Mouse (Mus musculus): ENCODE results near the gene Vps53.

DNA sequence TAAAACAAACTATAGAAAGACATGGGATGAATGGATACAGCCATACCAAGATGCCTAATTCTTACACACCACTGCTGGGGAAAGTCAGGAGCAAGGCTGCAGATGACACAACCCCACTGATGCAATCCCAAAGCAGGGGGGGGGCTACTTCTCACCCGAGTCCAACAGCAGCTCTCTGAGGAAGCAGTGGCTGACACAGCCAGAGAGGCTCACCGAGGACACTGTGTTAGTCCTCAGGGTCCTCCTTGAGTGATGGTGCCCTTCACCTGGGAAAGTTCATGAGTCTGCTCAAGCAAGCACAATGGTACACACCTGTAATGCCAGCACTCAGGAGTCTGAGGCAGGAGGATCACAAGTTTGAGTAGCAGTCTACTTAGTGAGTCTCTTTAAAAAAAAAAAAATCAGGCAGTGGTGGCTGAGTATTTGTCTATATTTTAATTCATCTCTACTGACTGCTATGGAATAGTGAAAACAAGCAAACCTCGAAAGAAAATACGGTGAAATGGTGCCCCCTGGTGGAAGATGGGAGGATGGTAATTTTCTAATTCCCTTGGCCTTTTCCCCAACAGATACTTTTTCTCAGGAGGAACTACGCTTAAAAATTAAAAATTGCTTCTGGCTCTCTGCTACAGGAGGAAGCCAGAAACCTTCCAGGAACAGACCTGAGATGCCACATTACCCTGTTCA lies 12.2 kb downstream of the Vps53 start:
- TF ChIP-seq CTCF (IDR thresholded peaks at IDR 0.05; ENCODE audit: low read depth) (peak; percentile 70), EP300 (IDR thresholded peaks at IDR 0.05; ENCODE audit: low read depth) (no peak)

Data from liver, embryonic 14.5 days (tissue).